Mouse (Mus musculus) adrenal gland, postnatal 4 days (tissue): Measurements from ENCODE around the gene Pnp. TPM values are rescaled to one million over a fixed set of nuclear protein-coding genes. Genes with fewer than 3 reads are reported as not detected.
"Not testable (repeated sequence)": the region's sequence is repeated elsewhere in the genome, so short reads cannot be mapped to it uniquely, and the experiment has no call there.

Source experiments
- DNase-seq, 2 experiments: peaks; one replicate each; pipeline ENCODE4 v3.0.0; 2021 to 2022; ENCODE audit warnings: low spot score in 2 of 2, mixed read lengths in 2 of 2
- total RNA-seq, 2 experiments: library from RNA; stranded (reverse); gene quantifications; 2 replicates each; pipeline ENCODE4 v1.2.3; 2021

Pnp gene
- total RNA-seq, 2 experiments from 2014 or later = 36.8 to 39.4 TPM

DNA sequence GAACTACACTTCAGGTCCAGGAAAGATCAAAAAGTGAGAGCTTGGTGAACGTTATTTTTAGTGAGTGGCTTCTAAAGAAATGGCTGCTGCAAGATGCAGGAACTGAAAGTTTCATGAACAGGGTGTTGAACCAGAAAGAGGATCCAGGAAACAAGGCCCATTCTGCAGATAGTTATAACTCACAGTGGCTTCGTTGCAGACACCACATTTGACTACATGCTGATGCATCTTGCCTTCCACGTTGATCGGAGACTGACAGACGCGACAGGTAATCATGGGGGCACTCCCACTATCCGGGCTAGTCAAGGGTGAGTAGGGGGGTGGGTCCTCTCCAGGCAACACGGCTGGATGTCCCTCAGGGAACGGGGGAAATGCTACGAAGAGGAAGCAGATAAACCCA is 931 bp upstream of the Pnp start:
- no peak for DNase-seq

DNA sequence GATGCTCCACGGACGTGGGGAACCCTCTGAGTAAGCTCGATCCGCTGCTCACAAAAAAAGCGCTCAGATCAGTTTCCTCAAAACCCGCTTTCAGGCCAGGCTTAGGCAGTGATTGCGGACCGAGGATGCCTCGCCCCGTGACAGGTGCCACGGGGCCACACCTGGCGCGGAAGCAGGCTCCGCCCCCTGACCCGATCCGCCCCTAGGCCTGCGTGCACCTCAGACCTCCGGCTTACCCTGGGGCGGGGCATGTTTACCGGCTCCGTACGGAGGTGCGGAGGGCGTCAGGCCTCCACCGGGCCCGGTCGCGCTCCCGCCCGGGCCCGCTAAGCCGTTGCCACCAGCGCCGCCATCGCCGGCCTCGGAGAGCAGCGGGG is 517 bp upstream of the Pnp start:
- no peak for DNase-seq

DNA sequence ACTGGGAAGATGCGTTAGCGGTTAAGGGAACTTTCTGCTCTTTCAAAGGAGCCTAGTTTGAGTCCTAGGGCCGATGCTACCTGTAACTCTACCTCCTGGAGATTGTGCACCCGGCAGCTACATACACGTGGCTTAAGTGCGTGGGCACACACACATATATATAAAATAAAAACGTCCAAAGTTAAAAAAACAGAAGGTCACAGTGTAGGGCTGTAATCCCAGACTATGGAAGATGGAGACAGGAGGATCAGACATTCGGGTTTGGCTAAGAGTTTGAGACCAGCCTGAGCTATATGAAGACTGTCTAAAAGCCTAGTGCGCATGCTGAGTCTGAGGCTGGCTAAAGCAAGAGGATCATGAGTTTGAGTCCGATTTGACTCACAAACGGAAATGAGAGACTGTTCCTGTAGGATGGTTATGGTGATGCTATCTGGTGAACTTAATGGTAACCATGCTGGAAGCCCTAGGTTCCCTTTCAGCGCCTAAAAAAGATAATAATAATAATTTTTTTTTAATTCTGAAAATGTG is 675 bp downstream of the Pnp start:
- DNase-seq = no peak

DNA sequence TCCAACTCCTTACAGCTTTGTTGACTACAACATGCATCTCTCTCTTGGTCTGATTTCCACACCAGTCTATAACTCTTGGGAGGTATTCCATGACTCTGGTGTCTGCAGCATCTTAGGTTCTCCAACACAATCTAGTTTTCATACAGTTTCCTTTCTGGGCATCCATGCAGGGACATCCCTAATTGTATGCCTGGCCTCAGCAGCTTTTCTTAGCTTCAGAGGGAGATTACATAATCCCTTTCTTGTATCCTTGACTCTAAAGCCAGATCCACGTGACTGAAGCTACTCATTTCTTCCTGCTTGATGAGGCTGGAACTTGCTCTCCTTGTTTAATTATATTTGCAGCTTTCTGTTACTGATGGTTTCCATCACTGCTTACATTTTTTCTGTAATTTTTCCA is 5.8 kb downstream of the Pnp start:
- DNase-seq = no peak

DNA sequence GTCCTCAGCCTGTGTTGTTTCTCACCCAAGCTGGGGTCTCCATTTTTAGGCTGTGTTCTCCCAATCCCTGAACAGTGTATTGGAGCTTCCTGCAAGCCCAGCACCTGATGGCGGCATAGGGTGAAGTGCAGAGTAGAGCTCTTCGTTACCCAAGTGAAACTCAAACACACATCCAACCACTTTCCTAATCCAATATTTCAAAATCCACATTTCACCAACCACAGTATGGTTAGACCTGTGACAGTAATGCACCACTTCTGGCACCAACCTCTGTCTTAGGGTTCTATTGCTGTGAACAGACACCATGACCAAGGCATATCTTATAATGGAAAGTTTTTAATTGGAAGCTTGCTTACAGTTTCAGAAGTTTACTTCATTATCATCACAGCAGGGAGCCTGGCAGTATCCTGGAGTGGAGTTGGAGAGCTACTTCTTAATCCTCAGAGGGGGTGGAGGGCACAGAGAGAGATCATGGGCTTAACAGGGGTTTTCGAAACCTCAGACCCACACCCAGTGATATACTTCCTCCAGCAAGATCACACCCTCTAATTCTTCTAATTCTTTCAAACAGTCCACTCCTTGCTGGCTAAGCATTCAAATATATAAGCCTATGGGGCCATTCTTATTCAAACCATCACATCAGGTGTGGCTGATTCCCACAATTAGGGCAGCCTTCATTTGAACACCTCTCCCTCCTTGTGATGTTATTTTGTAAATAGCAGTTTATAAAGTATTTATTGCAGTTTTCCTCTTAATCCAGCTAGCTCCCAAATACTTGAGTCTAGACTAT is 7.4 kb downstream of the Pnp start:
- DNase-seq = no peak

DNA sequence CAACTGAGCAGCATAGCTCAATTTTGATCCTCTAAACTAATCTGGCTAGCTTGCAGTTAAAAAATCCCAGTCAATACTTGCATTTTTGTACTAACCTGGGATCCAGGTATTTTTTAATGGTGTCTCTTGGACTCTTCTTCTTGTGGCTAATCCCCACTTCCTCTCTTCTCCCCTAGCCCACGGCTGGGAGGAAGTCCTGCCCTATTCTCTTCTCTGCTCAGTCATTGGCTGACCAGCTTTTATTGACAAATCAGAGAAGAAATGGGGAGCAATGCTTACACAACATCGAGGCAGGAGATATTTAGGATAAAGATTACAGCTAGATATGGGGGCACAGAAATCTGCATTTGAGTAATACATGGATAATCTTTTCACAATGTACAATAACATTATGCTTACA is 8.1 kb downstream of the Pnp start:
- no peak for DNase-seq

DNA sequence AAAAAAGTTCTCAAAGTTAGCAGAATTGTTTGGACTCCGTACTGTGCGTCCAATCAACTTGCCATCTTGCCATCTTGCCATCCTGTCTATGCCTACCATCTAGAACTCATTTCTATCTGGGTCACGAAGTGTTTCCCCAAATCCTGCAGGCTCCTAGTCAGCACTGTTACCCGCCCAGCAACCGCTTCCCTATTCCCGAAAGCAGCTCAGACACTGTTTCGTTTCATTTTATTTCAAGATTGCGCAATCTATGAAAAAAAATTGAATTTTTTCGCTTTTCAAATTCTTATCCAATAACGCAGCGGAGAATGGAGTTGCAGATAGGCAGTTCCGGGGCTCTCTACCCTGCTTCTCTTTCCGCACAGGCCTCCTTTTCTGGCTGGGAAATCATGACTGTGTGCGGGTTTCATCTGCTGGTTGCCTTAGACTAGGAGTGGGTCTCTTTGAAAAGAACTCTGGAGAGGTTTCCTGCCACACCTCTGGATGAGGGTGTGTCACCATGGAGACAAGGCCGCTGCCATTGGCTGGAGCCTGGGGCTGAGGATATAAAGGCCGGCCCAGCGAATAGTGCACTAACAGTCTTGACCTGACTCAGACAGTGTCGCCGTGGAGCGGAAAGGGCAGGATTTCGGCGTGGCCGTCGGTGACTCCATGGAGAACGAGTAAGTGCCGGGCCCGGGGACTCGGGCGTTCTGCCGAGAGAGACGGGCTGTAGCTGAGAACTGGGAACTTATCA is 13.2 kb downstream of the Pnp start, which contains the start of gene Gm49342:
TSS of gene Gm49342 (plus strand) at position 586 of the 736 bp plus-strand sequence.
- DNase-seq = peak; percentile 84 to 93

DNA sequence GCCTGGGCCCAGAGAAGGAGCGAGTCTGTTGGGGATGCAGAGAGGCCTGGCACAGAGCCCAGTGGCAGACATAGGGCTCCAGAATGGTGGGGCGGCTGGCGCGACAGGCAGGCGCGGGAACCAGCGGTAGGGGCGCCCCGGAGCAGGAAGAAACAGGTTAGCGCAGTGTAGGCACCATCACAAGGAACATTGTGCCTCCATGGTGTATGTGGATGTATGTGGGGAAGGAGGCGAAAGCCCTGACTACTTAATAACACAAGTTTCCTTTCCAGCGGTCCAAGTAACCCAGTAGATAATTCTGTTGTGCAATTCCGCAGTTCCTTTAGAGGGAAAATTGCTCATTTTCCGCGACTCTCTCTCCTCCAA is 13.8 kb downstream of the Pnp start:
- DNase-seq = not testable (repeated sequence)

DNA sequence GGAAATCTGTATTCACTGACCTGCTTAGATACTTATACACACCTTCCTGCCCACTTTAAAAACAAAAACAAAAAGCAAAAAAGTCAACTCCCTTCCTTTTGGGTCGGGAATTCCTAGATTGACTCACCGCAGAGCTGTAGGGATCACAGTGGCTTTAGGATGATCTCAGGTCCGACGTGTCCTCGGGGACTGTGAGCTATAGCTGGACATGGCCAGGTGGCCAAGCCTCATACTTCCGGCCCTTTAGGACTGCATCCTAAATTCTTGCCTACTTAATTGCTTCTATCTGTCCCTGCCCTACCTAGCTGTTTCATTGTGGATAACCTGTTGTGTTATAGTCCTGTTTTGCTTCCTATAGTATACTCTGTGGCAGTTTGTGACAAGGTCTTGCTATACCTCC is 14.2 kb downstream of the Pnp start:
- not testable (repeated sequence) for DNase-seq

DNA sequence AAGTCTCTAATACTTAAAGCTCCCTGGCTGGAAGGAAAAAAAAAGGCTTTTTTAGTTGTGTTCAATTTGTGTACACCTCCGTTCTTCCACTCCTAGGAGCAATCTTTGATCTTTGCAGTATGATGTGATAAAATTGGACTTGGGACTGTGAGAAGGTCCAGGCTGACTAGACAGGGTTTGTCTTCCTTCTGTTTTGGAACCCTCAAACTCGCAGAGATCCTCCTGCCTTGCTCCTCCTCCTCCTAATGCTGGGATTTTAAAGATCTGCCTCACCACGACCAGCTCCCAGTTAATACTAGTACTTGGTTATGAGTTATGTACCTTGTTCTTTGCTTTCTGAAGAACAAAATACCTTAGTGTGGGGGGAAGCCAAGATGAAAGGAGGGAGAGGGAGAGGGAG is 14.6 kb downstream of the Pnp start:
- not testable (repeated sequence) for DNase-seq

DNA sequence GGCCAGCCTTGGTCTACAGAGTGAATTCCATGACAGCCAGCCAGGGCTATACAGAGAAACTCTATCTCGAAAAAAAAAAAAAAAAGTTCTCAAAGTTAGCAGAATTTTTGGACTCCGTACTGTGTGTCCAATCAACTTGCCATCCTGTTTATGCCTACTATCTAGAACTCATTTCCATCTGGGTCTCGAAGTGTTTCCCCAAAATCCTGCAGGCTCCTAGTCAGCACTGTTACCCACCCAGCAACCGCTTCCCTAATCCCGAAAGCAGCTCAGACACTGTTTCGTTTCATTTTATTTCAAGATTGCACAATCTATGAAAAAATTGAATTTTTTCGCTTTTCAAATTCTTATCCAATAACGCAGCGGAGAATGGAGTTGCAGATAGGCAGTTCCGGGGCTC is 24.6 kb downstream of the Pnp start:
- DNase-seq = no peak

DNA sequence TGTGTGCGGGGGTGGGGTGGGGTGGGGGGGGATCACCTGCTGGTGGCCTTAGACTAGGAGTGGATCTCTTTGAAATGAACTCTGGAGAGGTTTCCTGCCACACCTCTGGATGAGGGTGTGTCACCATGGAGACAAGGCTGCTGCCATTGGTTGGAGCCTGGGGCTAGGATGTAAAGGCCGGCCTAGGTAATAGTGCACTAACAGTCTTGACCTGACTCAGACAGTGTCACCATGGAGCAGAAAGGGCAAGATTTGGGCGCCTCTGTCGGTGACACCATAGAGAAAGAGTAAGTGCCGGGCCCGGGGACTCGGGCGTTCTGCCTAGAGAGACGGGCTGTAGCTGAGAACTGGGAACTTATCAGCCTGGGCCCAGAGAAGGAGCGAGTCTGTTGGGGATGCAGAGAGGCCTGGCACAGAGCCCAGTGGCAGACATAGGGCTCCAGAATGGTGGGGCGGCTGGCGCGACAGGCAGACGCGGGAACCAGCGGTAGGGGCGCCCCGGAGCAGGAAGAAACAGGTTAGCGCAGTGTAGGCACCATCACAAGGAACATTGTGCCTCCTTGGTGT is 25.1 kb downstream of the Pnp start, which contains the start of gene Pnp2:
TSS of gene Pnp2 (plus strand) at position 51 of the 567 bp plus-strand sequence.
- peak in 1 of 2 experiments; percentile 21 for DNase-seq

DNA sequence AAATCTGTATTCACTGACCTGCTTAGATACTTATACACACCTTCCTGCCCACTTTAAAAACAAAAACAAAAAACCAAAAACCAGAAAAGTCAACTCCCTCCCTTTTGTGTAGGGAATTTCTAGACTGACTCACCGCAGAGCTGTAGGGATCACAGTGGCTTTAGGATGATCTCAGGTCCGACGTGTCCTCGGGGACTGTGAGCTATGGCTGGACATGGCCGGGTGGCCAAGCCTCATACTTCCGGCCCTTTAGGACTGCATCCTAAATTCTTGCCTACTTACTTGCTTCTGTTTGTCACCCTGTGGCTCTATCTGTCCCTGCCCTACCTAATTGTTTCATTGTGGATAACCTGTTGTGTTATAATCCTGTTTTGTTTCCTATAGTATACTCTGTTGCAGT is 25.8 kb downstream of the Pnp start:
- not testable (repeated sequence) for DNase-seq

DNA sequence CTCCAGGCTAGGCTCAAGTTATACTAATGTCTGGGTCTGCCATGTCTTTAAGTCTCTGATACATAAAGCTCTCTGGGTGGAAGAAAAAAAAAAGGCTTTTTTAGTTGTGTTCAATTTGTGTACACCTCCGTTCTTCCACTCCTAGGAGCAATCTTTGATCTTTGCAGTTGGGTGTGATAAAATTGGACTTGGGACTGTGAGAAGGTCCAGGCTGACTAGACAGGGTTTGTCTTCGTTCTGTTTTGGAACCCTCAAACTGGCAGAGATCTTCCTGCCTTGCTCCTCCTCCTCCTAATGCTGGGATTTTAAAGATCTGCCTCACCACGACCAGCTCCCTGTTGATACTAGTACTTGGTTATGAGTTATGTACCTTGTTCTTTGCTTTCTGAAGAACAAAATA is 26.3 kb downstream of the Pnp start:
- not testable (repeated sequence) for DNase-seq

DNA sequence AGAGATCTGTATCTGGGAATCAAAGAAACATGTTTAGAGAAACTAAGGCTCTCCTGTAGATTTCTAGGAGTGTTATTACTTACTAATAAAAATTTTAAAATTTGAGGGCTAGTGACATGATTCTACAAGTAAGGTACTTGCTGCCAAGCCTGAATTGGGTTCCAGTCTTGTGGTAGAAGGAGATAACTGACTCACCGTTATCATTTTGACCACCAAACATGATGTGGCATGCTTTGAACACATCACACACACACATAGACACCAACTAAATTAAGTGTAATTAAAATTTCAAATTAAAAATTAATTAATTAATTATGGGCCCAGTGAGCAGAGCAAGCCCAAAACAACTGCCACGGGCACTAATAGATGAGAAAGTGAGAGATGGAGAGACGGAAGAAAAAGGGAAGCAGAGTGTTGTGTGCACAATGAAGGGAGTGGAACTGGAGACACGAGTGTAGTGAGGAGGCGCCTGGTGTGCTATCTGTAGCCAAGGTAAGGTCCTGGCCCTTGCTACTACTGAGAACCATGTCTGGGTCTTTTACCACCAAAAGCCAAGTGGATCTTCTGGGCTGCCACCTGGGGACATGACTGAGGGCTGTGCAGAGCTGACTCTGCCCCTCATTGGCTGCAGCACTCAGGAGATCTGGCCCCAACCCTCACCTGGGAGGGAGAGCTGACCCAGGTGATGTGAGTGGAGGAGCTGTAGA is 27.6 kb downstream of the Pnp start:
- not testable (repeated sequence) for DNase-seq

DNA sequence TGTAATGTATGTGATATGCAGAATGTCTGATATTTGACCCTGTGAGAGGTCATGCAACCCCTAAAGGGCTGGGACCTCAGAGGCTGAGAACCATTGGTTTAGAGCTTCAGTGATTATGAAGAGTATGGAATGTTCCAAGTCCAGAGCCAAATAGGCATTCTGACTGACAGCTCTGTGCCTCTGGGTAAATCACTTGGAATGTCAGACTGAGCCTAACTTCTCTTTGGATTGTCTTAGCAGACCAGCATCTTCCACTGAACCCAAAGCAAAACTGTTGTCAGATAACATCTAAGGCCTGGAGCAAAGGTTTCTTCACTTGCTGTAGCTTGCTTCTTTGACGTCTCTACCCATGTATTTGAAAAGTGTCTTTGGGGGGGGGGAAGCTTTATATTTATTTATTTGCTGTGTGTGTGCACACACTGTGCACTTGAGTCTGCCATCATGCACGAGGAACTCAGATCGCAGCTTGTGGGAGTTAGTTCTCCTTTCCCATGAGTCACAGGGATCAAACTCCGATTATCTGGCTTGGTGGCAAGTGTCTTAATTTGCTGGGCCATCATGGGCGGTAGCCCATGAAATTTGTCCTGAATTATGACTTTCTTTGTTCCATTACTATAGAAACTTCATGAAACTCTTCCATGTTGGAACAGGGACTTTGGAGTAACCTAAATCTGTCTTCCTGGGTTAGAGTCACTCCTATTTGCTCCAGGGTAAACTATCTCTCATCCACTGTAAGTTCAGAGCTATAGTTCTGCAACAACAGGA is 37.5 kb downstream of the Pnp start:
- no peak for DNase-seq

DNA sequence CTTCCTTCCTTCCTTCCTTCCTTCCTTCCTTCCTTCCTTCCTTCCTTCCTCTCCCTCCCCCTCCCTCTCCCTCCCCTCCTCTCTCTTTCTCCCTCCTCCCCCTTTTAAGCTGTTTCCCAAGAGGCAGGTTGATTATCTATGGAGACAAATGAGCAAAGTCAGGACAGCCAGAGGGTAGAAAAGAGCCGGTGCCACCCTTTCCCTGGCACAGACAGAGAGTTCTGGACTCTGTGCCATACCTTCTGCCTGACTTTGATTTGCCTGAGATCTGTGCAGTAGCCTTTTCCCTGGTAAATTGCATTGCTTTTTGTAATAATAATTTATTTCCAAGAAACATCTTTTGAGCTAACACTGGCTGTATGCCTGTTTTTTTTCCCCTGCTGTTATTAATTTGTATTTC is 38.2 kb downstream of the Pnp start:
- no peak for DNase-seq

DNA sequence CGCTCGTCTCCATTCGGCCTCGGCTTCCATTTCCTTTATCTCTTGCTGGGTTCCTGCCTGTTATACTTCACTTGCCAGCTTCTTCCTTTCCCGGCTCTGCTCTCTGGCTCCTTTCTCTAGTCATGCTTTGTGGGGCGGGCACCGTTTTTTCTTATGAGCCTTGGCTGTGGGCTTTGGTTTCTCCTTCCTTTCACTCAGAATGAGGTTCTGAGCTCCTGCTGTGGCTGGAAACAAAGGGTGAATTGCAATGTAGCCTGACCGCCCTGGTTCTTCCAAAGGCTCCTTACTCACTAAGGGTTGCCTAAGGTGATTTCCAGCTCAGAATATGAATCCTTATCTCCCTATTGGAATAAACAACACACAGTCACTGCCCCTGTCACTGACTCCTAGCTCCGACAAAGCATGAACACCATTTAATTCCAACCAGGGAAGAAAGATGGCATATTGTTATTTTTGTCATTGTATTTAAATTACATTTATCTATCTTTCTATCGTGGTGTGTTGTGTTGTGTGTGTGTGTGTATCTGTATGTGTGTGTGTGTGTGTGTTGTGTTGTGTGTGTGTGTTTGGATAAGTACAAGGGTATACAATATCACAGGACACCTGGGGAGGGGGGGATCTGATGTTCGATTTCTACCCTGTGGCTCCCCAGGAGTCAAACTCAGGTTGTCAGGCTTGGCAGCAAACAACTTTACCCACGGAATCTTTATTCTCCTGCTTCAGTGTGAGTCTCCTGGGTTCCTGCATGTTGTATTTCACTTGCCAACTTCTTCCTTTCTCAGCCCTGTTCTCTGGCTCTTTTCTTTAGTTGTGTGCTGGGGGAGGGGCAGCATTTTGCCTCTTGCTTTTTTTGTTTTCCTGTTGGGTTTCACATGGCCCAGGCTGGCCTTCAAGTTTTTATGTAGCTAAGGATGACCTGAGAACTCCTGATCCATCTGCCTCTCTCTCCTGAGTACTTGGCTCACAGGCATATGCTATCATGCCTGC is 39.0 kb downstream of the Pnp start:
- DNase-seq = no peak

DNA sequence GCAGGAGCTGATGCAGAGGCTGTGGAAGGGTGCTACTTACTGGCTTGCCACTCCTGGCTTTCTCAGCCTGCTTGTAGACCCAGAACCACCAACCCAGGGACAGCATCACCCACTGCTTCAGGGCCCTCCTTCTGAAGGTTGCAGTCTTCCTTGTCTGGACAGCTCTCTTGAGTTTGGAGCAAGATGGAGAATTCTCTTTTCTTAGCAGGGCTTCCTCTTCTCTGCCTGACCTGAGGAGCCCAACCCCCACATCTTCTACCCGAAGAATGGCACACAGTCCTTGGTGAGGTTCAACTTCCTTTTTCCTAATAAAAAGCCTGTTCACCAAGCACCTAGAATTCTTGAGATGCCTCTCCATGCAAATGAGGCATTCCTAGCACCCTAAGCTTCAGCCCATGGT is 39.9 kb downstream of the Pnp start:
- DNase-seq = no peak
